Mouse (Mus musculus): Measurements from ENCODE around the gene Fuz.

The Fuz gene

DNA sequence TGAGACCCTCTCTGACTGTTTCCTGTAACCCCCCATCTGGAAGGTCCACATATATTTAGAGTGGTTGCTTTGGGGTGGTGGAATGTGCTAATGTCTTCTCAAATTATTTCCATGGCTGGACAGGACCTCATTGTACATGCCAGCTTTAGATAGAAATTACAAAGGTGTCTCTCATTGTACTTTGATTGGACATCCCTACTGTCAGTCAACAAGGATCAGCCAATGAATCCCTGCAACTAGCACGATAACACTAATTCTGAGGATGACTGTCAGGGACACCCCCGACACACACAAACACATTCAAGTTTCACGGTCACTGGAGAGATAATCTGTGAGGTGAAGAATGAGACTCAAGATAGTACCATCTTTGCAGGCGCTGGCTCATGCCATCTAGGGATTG lies 42.8 kb downstream of the Fuz start:
- no peak for DNase-seq

DNA sequence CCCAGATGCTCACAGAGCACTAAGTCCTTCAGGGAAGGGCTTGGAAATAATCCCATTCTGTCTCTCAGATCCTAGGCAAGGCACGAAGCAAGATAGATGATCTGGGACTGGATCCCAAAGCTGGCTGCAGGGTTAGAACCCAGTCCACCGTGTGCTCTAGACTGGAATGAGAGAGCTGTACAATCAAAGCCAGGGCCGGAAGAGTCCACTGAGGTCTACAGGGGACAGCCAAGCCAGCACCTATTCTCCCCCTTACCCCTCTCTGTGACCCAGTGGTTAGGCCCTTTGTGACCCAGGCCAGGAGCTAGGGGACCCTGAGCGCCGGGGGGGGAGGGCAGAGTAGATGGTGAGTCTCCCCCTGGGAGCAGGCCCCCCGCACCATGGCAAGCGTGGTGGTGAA lies 47.0 kb downstream of the Fuz start, which contains the start of gene Tsks:
Gene Tsks, plus strand, starts transcription at position 301 of the 400 bp plus-strand sequence.
- no peak for DNase-seq

DNA sequence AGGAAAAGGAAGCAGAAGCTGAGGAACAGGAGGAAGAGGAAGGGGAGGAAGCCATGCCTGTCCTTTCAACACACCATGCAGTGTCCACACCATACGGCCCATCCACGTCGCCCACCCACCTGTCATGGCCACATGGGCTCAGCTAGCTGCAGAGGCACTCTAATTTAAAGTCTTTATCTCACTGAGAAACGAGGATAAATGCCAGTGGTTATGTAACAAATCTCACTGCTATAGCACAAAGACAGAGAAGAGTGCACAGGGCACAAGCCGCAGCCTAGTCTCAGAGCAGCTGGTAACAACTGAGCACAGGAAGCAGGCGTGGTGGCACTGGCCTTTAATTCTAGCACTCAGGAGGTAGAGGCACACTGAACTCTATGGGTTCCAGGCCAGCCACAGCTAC lies 54.0 kb downstream of the Fuz start:
- no peak for DNase-seq

DNA sequence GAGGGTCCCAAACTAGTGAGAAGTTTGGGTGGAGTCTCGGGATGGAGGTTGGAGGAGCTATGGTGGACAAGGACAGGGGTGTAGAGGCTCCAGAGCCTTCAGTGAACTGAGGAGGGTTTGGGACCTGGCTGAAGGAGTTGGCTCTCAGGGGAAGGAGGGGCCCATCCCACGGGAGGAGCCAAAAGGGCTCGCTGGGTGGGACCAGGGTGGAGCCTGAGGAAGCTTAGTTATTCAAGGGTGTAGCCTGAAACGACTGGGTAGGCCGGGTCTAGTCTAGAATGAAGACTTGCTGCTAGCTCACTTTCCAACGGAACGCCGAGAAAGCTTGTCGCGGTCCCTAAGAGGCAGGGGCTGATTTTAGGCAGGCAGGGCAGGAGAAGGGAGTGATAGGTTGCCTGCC lies 56.1 kb downstream of the Fuz start:
- DNase-seq: no peak

Data from right cerebral cortex, postnatal 4 days (tissue).